Mouse (Mus musculus): ENCODE measurements around the gene Misp. TPM values are rescaled to one million over a fixed set of nuclear protein-coding genes. Genes with fewer than 3 reads are reported as not detected.
A peak's percentile ranks its signal among the peaks of the same experiment; 100 is the strongest.

The Misp gene
- total and polyA plus RNA-seq, 3 experiments = not detected

DNA sequence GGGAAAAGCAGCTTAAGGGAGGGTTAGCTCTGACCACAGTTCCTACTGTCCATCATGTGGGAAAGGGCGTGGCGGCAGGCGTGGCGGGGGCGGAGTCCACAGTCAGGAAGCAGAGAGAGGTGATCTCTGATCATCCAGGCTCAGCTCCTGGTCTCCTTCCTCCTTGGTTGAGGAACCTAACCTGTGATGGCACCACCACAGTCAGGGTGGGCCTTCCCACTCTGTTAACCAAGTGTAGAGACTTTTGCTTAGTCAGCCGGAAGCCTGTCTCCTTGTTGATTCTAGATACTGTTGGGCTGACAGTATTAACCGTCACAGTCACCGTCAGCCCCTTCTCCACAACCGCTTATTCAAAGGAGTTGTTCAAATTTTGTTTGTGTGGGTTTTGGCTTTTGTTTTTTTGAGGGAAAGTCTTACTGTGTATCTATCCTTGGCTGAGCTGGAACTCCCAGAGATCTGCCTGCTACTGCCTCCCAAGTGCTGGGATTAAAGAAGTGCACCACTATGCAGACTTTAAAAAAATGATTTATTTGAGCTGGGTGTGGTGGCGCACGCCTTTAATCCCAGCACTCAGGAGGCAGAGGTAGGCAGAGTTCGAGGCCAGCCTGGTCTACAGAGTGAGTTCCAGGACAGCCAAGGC lies 22.4 kb upstream of the Misp start:
- DNase-seq (ENCODE audit: extremely low read depth) = no peak
- in situ Hi-C loops (cut with MboI; ENCODE audit: low pct_ligation_motif_present, low pct_unique_long_range_greater_than_20kb, low sequenced_read_pairs) = no loop called here
- peaks cover 24% of the 10 kb centered on the region for H3K27me3 ChIP-seq (replicated peaks)
- H3K4me3 ChIP-seq (replicated peaks in 1 of 3; ENCODE audit: low read depth in 2 of 3, low read length in 2 of 3, poor library complexity in 1 of 3) = no peak overlapping the region
- H3K4me2 ChIP-seq (ENCODE audit: insufficient read depth, low read depth, poor library complexity, severe bottlenecking) = no peak overlapping the region
- H3K9ac ChIP-seq (ENCODE audit: insufficient read depth, low read depth) = no peak overlapping the region
- H3K4me1 ChIP-seq (ENCODE audit: control insufficient read depth in 1 of 2, insufficient read depth in 2 of 2) = peaks cover 5 to 27% of the 10 kb centered on the region in 2 experiments
- H3K9me3 ChIP-seq (replicated peaks; ENCODE audit: low read length) = peaks cover 5% of the 10 kb centered on the region
- no peaks in the 10 kb centered on the region for H3K36me3 ChIP-seq (replicated peaks in 1 of 2; ENCODE audit: control insufficient read depth in 1 of 2, insufficient read depth in 1 of 2, low read length in 1 of 2)
- dilution Hi-C loops (cut with MboI; ENCODE audit: extremely low pct_ligation_motif_present, extremely low pct_unique_long_range_greater_than_20kb, low sequenced_read_pairs) = no loop called here
- H3K27ac ChIP-seq (ENCODE audit: insufficient read depth, low read depth) = no peak overlapping the region
- TF ChIP-seq ELF1 (IDR thresholded peaks at IDR 0.05; ENCODE audit: low read depth, low read length) (peak; percentile 22; the same call in 1 of the 2 replicates), POLR2AphosphoS2 (IDR thresholded peaks at IDR 0.05; ENCODE audit: low read depth, low read length) (no peak)
- H3K79me2 ChIP-seq (replicated peaks; ENCODE audit: control insufficient read depth, extremely low read depth, insufficient read depth, poor library complexity, severe bottlenecking) = no peaks in the 10 kb centered on the region

DNA sequence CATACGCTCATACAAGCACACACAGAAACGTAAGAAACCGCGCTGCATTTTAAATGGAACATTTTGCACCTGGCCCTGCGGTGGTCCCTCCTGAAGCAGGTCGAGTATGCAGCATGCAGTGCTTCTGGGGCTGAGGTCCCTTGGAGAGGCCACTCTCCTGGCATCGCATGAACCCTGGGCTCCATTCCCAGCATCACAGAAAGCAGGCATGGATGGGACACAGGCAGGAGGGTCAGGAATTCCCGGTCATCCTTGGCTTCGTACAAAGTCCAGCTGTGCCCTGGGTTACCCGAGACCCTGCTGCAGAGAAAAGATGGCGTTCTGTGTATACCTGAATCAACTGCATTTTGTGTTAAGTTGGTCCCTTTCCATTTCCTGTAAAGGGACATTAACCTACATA lies 20.3 kb upstream of the Misp start:
- dilution Hi-C loops (cut with MboI; ENCODE audit: extremely low pct_ligation_motif_present, extremely low pct_unique_long_range_greater_than_20kb, low sequenced_read_pairs) (no loop called here), in situ Hi-C loops (cut with MboI; ENCODE audit: low pct_ligation_motif_present, low pct_unique_long_range_greater_than_20kb, low sequenced_read_pairs) (no loop called here)
- no peaks in the 10 kb centered on the region for H3K36me3 ChIP-seq (replicated peaks in 1 of 2; ENCODE audit: control insufficient read depth in 1 of 2, insufficient read depth in 1 of 2, low read length in 1 of 2)
- no peak overlapping the region for H3K4me3 ChIP-seq (replicated peaks in 1 of 3; ENCODE audit: low read depth in 2 of 3, low read length in 2 of 3, poor library complexity in 1 of 3)
- H3K27ac ChIP-seq (ENCODE audit: insufficient read depth, low read depth) = no peak overlapping the region
- TF ChIP-seq IRF4 (IDR thresholded peaks at IDR 0.05; ENCODE audit: low read depth, low read length) (no peak), SIN3A (IDR thresholded peaks at IDR 0.05; ENCODE audit: low read length) (no peak), HCFC1 (IDR thresholded peaks at IDR 0.05; ENCODE audit: low read depth, low read length) (no peak), NELFE (IDR thresholded peaks at IDR 0.05; ENCODE audit: low read depth, low read length) (no peak), USF1 (IDR thresholded peaks at IDR 0.05; ENCODE audit: low read depth, low read length) (no peak), TCF12 (IDR thresholded peaks at IDR 0.05; ENCODE audit: low read depth, low read length) (no peak), CHD1 (IDR thresholded peaks at IDR 0.05; ENCODE audit: low read depth, low read length) (no peak), PAX5 (IDR thresholded peaks at IDR 0.05; ENCODE audit: low read length) (no peak), ZNF384 (IDR thresholded peaks at IDR 0.05; ENCODE audit: low read depth, low read length) (no peak), MAZ (IDR thresholded peaks at IDR 0.05; ENCODE audit: low read depth, low read length) (no peak), RAD21 (IDR thresholded peaks at IDR 0.05; ENCODE audit: low read depth, low read length) (no peak), MEF2A (IDR thresholded peaks at IDR 0.05; ENCODE audit: borderline replicate concordance, low read depth, low read length) (no peak)
- no peak for DNase-seq (ENCODE audit: extremely low read depth)
- no peak overlapping the region for H3K4me2 ChIP-seq (ENCODE audit: insufficient read depth, low read depth, poor library complexity, severe bottlenecking)
- H3K9ac ChIP-seq (ENCODE audit: insufficient read depth, low read depth) = no peak overlapping the region
- H3K9me3 ChIP-seq (replicated peaks; ENCODE audit: low read length) = peaks cover 5% of the 10 kb centered on the region
- H3K4me1 ChIP-seq (ENCODE audit: control insufficient read depth in 1 of 2, insufficient read depth in 2 of 2) = peaks cover 3 to 12% of the 10 kb centered on the region in 2 experiments
- H3K79me2 ChIP-seq (replicated peaks; ENCODE audit: control insufficient read depth, extremely low read depth, insufficient read depth, poor library complexity, severe bottlenecking) = no peaks in the 10 kb centered on the region
- H3K27me3 ChIP-seq (replicated peaks) = peaks cover 20% of the 10 kb centered on the region

Measured in CH12.LX (cell line).